In genomic region chr11:60697561-60697960, GRCm38 (mm10) we compare ENCODE assay signal across 8 mouse cellular contexts. TPM values are rescaled to one million over a fixed set of nuclear protein-coding genes. Genes with fewer than 3 reads are reported as not detected.
DNase-seq lines count a peak whose midpoint lies in the region; ATAC-seq and TF ChIP-seq lines count a peak whose summit lies in the region.

No protein-coding gene starts in this region.

- ATAC-seq in hindbrain, embryonic 13.5 days (ENCODE audit: low FRiP score), result no peak
- ATAC-seq in erythroblast, adult 5-6 weeks (replicated peaks; ENCODE audit: low FRiP score, poor library complexity, severe bottlenecking), result no peak
- no peak for ATAC-seq in megakaryocyte-erythroid progenitor cell, adult 5-6 weeks (replicated peaks; ENCODE audit: low FRiP score, low TSS enrichment, poor library complexity, severe bottlenecking)

- H3K4me1 ChIP-seq in hindbrain, embryonic 10.5 days (replicated peaks), result peaks cover 36% of the 10 kb centered on the region
- peaks cover 33% of the 10 kb centered on the region for H3K4me1 ChIP-seq in hindbrain, embryonic 13.5 days (replicated peaks)
- H3K4me1 ChIP-seq in thymus, adult 2 months (replicated peaks; ENCODE audit: control insufficient read depth, insufficient read depth, low read length), result peaks cover 14% of the 10 kb centered on the region

- H3K4me2 ChIP-seq in hindbrain, embryonic 13.5 days, result no peak overlapping the region

- TF ChIP-seq POLR2A in thymus, adult 2 months (IDR thresholded peaks at IDR 0.05; ENCODE audit: control insufficient read depth, extremely low read depth, insufficient read depth, low read length, poor library complexity), result no peak

- H3K27me3 ChIP-seq in hindbrain, embryonic 10.5 days (ENCODE audit: insufficient read depth, poor library complexity, severe bottlenecking), result no peaks in the 10 kb centered on the region
- H3K27me3 ChIP-seq in hindbrain, embryonic 13.5 days, result no peaks in the 10 kb centered on the region
- H3K27me3 ChIP-seq in thymus, adult 2 months (ENCODE audit: control insufficient read depth, insufficient read depth, low read length), result no peaks in the 10 kb centered on the region

- no peak overlapping the region for H3K4me3 ChIP-seq in hindbrain, embryonic 10.5 days
- no peak overlapping the region for H3K4me3 ChIP-seq in hindbrain, embryonic 13.5 days
- H3K4me3 ChIP-seq in thymus, adult 2 months (ENCODE audit: control insufficient read depth, insufficient read depth, low read length), result no peak overlapping the region

- DNase-seq in hindbrain, embryonic 10.5 days (ENCODE audit: low spot score), result no peak
- DNase-seq in thymus, postnatal 0 days (ENCODE audit: low spot score), result peak; percentile 63
- no peak for DNase-seq in thymus, adult 2 months
- peak; percentile 75 for DNase-seq in embryo, embryonic 10.5 days (ENCODE audit: low spot score)
- no peak for DNase-seq in adrenal gland, adult 18-20 months (ENCODE audit: low spot score in 2 of 2)

- TF ChIP-seq CTCF in thymus, adult 2 months (IDR thresholded peaks at IDR 0.05; ENCODE audit: borderline replicate concordance, control insufficient read depth, extremely low read depth, insufficient read depth, low read length, poor library complexity), result no peak

- no peak overlapping the region for H3K9ac ChIP-seq in hindbrain, embryonic 13.5 days

- H3K27ac ChIP-seq in hindbrain, embryonic 10.5 days, result peak overlapping the region; percentile 98
- no peak overlapping the region for H3K27ac ChIP-seq in hindbrain, embryonic 13.5 days
- no peak overlapping the region for H3K27ac ChIP-seq in thymus, adult 2 months (ENCODE audit: control insufficient read depth, insufficient read depth, low read length)

- no peaks in the 10 kb centered on the region for H3K9me3 ChIP-seq in hindbrain, embryonic 10.5 days
- H3K9me3 ChIP-seq in hindbrain, embryonic 13.5 days, result no peaks in the 10 kb centered on the region

- 63% methylated on average over 2 of the region's 2 CpGs for WGBS in hindbrain, embryonic 10.5 days
- WGBS in hindbrain, embryonic 13.5 days, result 71% methylated on average over 2 of the region's 2 CpGs
- WGBS in thymus, adult 2 months, result 52% methylated on average over 2 of the region's 2 CpGs

- H3K36me3 ChIP-seq in hindbrain, embryonic 10.5 days, result peaks cover 12% of the 10 kb centered on the region
- H3K36me3 ChIP-seq in hindbrain, embryonic 13.5 days, result no peaks in the 10 kb centered on the region
- no peaks in the 10 kb centered on the region for H3K36me3 ChIP-seq in thymus, adult 2 months (ENCODE audit: control insufficient read depth, insufficient read depth, low read length)

RNA-seq across cellular contexts. Expression of gene Llgl1, which starts 2.0 kb away (rescaled TPM):
- 144 and 152 TPM in 2 replicates for polyA plus RNA-seq in hindbrain, embryonic 10.5 days (2016; fragmentation: Nextera tagmentation; extraction: Ambion mirVana)
- 61.0 and 61.2 TPM in 2 replicates for polyA plus RNA-seq in hindbrain, embryonic 13.5 days (2015; fragmentation: Nextera tagmentation; extraction: Ambion mirVana)
- 27.0 and 29.0 TPM in 2 replicates for polyA plus RNA-seq in thymus, postnatal 0 days (2015; fragmentation: Nextera tagmentation; extraction: Ambion mirVana)
- polyA plus RNA-seq in thymus, adult 2 months (2012; rRNA removed), result 143 and 154 TPM in 2 replicates
- total RNA-seq in erythroblast, adult 5-6 weeks (2015; ENCODE audit: low replicate concordance), result 3.8 and 5.6 TPM in 2 replicates
- total RNA-seq in erythroblast, adult 5-6 weeks (2017; ENCODE audit: low replicate concordance), result 2.5 and 3.1 TPM in 2 replicates
- 10 to 100 TPM; 19.2 to 22.6 TPM for total RNA-seq in adrenal gland, adult 18-20 months (2021)
- 20.1 and 21.7 TPM in 2 replicates for total RNA-seq in megakaryocyte-erythroid progenitor cell, adult 5-6 weeks (2014; fragmentation: Nextera tagmentation)
- 3.8 and 8.0 TPM in 2 replicates for total RNA-seq in megakaryocyte-erythroid progenitor cell, adult 5-6 weeks (2017)

RNA-seq across cellular contexts. Expression of gene Flii, which starts 29.5 kb away (rescaled TPM):
- polyA plus RNA-seq in hindbrain, embryonic 10.5 days (2016; fragmentation: Nextera tagmentation; extraction: Ambion mirVana), result 80.0 and 81.7 TPM in 2 replicates
- 64.7 and 68.2 TPM in 2 replicates for polyA plus RNA-seq in hindbrain, embryonic 13.5 days (2015; fragmentation: Nextera tagmentation; extraction: Ambion mirVana)
- polyA plus RNA-seq in thymus, postnatal 0 days (2015; fragmentation: Nextera tagmentation; extraction: Ambion mirVana), result 72.6 and 78.7 TPM in 2 replicates
- polyA plus RNA-seq in thymus, adult 2 months (2012; rRNA removed), result 254 and 271 TPM in 2 replicates
- total RNA-seq in erythroblast, adult 5-6 weeks (2015; ENCODE audit: low replicate concordance), result 26.9 and 54.8 TPM in 2 replicates
- 32.3 and 66.9 TPM in 2 replicates for total RNA-seq in erythroblast, adult 5-6 weeks (2017; ENCODE audit: low replicate concordance)
- 100 to 1,000 TPM; 145 to 174 TPM for total RNA-seq in adrenal gland, adult 18-20 months (2021)
- 61.3 and 78.4 TPM in 2 replicates for total RNA-seq in megakaryocyte-erythroid progenitor cell, adult 5-6 weeks (2014; fragmentation: Nextera tagmentation)
- 85.0 and 105 TPM in 2 replicates for total RNA-seq in megakaryocyte-erythroid progenitor cell, adult 5-6 weeks (2017)

RNA-seq across cellular contexts. Expression of gene Mief2, which starts 30.6 kb away (rescaled TPM):
- 14.8 and 16.9 TPM in 2 replicates for polyA plus RNA-seq in hindbrain, embryonic 10.5 days (2016; fragmentation: Nextera tagmentation; extraction: Ambion mirVana)
- 21.2 and 22.4 TPM in 2 replicates for polyA plus RNA-seq in hindbrain, embryonic 13.5 days (2015; fragmentation: Nextera tagmentation; extraction: Ambion mirVana)
- 10.3 and 11.0 TPM in 2 replicates for polyA plus RNA-seq in thymus, postnatal 0 days (2015; fragmentation: Nextera tagmentation; extraction: Ambion mirVana)
- polyA plus RNA-seq in thymus, adult 2 months (2012; rRNA removed), result 26.1 and 26.6 TPM in 2 replicates
- 0.84 TPM in 1 of 2 replicates, not detected in the other for total RNA-seq in erythroblast, adult 5-6 weeks (2015; ENCODE audit: low replicate concordance)
- total RNA-seq in erythroblast, adult 5-6 weeks (2017; ENCODE audit: low replicate concordance), result 0.42 and 1.3 TPM in 2 replicates
- 10 to 100 TPM; 27.0 to 32.3 TPM for total RNA-seq in adrenal gland, adult 18-20 months (2021)
- 3.8 and 4.4 TPM in 2 replicates for total RNA-seq in megakaryocyte-erythroid progenitor cell, adult 5-6 weeks (2014; fragmentation: Nextera tagmentation)
- total RNA-seq in megakaryocyte-erythroid progenitor cell, adult 5-6 weeks (2017), result 2.1 and 4.7 TPM in 2 replicates

Comparison
In these comparisons a context has a peak if more than half of its experiments do, and no peak if none do; other contexts are left out.
1. DNase-seq: peak in thymus, postnatal 0 days (single experiment) and embryo, embryonic 10.5 days (single experiment); none in hindbrain, embryonic 10.5 days (single experiment), thymus, adult 2 months (single experiment) and adrenal gland, adult 18-20 months (0 of 2).